Mouse (Mus musculus): ENCODE results near the gene Gdf9.

Gdf9 gene

GRCm38 (mm10) chr11:53445562-53445961, 14.7 kb downstream of the Gdf9 start:
- DNase-seq (ENCODE audit: low spot score), result no peak

- DNase-seq (ENCODE audit: low spot score), result no peak
These were observed 15.4 kb downstream of the Gdf9 start for GRCm38 (mm10) chr11:53446183-53446582.

- no peak for DNase-seq (ENCODE audit: low spot score)
These were observed 17.2 kb downstream of the Gdf9 start for GRCm38 (mm10) chr11:53447996-53448395.

GRCm38 (mm10) chr11:53448529-53448928, 17.7 kb downstream of the Gdf9 start:
- no peak for DNase-seq (ENCODE audit: low spot score)

GRCm38 (mm10) chr11:53450070-53450705, 19.4 kb downstream of the Gdf9 start:
- no peak for DNase-seq (ENCODE audit: low spot score)

- no peak for DNase-seq (ENCODE audit: low spot score)
These were observed 20.5 kb downstream of the Gdf9 start for GRCm38 (mm10) chr11:53451361-53451760.

GRCm38 (mm10) chr11:53452396-53452795, 21.6 kb downstream of the Gdf9 start:
- DNase-seq (ENCODE audit: low spot score), result no peak

- DNase-seq (ENCODE audit: low spot score), result no peak
These were observed 22.2 kb downstream of the Gdf9 start for GRCm38 (mm10) chr11:53453031-53453430.

GRCm38 (mm10) chr11:53456474-53457371, 25.9 kb downstream of the Gdf9 start, which contains the start of the genes Gm10447 and Shroom1:
TSS of gene Gm10447 (minus strand) at chr11:53457110.
TSS of gene Shroom1 (plus strand) at chr11:53457205.
- no peak for DNase-seq (ENCODE audit: low spot score)

GRCm38 (mm10) chr11:53457372-53457954, 26.6 kb downstream of the Gdf9 start:
- no peak for DNase-seq (ENCODE audit: low spot score)

- DNase-seq (ENCODE audit: low spot score), result no peak
These were observed 28.2 kb downstream of the Gdf9 start for GRCm38 (mm10) chr11:53458996-53459395.

GRCm38 (mm10) chr11:53460192-53460591, 29.4 kb downstream of the Gdf9 start:
- no peak for DNase-seq (ENCODE audit: low spot score)

- no peak for DNase-seq (ENCODE audit: low spot score)
These were observed 30.9 kb downstream of the Gdf9 start for GRCm38 (mm10) chr11:53461727-53462126.

- DNase-seq (ENCODE audit: low spot score), result no peak
These were observed 33.0 kb downstream of the Gdf9 start for GRCm38 (mm10) chr11:53463551-53464424.

GRCm38 (mm10) chr11:53466231-53466971, 35.6 kb downstream of the Gdf9 start:
- no peak for DNase-seq (ENCODE audit: low spot score)

GRCm38 (mm10) chr11:53469294-53469967, 38.6 kb downstream of the Gdf9 start:
- peak; percentile 71 for DNase-seq (ENCODE audit: low spot score)

- peak; percentile 91 for DNase-seq (ENCODE audit: low spot score)
These were observed 39.3 kb downstream of the Gdf9 start, which contains the start of gene Gm9837 for GRCm38 (mm10) chr11:53469968-53470695. TSS of gene Gm9837 (minus strand) at chr11:53470479.

- DNase-seq (ENCODE audit: low spot score), result no peak
These were observed 41.9 kb downstream of the Gdf9 start for GRCm38 (mm10) chr11:53472709-53473108.

- no peak for DNase-seq (ENCODE audit: low spot score)
These were observed 44.8 kb downstream of the Gdf9 start for GRCm38 (mm10) chr11:53475620-53476019.

- no peak for DNase-seq (ENCODE audit: low spot score)
These were observed 47.0 kb downstream of the Gdf9 start for GRCm38 (mm10) chr11:53477833-53478232.

All from left cerebral cortex, adult 11 months (tissue).